ENCODE assay signal across 8 mouse cellular contexts in the genomic region with DNA sequence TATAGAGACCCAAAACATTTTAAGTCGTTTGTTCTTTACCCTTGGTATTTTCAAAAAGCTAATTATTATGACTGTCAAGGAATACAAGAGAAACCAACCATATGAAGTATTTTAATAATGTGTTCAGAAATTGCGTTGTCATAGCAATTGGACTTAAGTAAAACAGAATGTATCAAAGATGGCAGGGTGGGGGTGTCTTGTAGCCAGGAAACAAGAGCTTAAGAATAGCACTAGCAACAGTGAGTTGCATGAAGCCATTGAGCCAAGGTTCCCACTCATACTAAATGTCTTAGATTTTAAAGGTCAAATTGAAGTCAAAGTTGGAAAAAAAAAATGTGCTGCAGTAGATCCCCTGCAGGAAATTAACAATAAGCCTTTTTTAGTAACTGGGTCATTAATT. TPM values are rescaled to one million over a fixed set of nuclear protein-coding genes. Genes with fewer than 3 reads are reported as not detected.
DNase-seq lines count a peak whose midpoint lies in the region; ATAC-seq lines count a peak whose summit lies in the region.

No protein-coding gene starts in this region.

- H3K36me3 ChIP-seq in heart, embryonic 15.5 days: peaks cover 9% of the 10 kb centered on the region; the same call in 1 of the 2 replicates
- peaks cover 29% of the 10 kb centered on the region for H3K36me3 ChIP-seq in hindbrain, embryonic 10.5 days
- H3K36me3 ChIP-seq in midbrain, embryonic 10.5 days: peaks cover 34% of the 10 kb centered on the region

- no peaks in the 10 kb centered on the region for H3K9me3 ChIP-seq in heart, embryonic 15.5 days (replicated peaks)
- H3K9me3 ChIP-seq in hindbrain, embryonic 10.5 days: no peaks in the 10 kb centered on the region
- no peaks in the 10 kb centered on the region for H3K9me3 ChIP-seq in midbrain, embryonic 10.5 days (replicated peaks)

- peak overlapping the region; percentile 96; the same call in 1 of the 2 replicates for H3K9ac ChIP-seq in heart, embryonic 15.5 days

- ATAC-seq in heart, embryonic 15.5 days (replicated peaks; ENCODE audit: insufficient number of reproducible peaks, insufficient read depth, low FRiP score, low read depth): no peak

- H3K4me2 ChIP-seq in heart, embryonic 15.5 days: peak overlapping the region; percentile 66

- peak overlapping the region; percentile 84 for H3K4me3 ChIP-seq in heart, embryonic 15.5 days
- H3K4me3 ChIP-seq in hindbrain, embryonic 10.5 days: peak overlapping the region; percentile 96
- H3K4me3 ChIP-seq in midbrain, embryonic 10.5 days: peak overlapping the region; percentile 99

- 53% methylated on average over 2 of the region's 2 CpGs for WGBS in heart, embryonic 15.5 days
- 80% methylated on average over 2 of the region's 2 CpGs for WGBS in hindbrain, embryonic 10.5 days
- WGBS in midbrain, embryonic 10.5 days: 78% methylated on average over 2 of the region's 2 CpGs

- H3K27me3 ChIP-seq in heart, embryonic 15.5 days: no peaks in the 10 kb centered on the region
- no peaks in the 10 kb centered on the region for H3K27me3 ChIP-seq in hindbrain, embryonic 10.5 days (ENCODE audit: insufficient read depth, poor library complexity, severe bottlenecking)
- no peaks in the 10 kb centered on the region for H3K27me3 ChIP-seq in midbrain, embryonic 10.5 days (ENCODE audit: low read depth, poor library complexity, severe bottlenecking)

- H3K27ac ChIP-seq in heart, embryonic 15.5 days: peak overlapping the region; percentile 98
- H3K27ac ChIP-seq in hindbrain, embryonic 10.5 days: no peak overlapping the region
- peak overlapping the region; percentile 97; the same call in 1 of the 2 replicates for H3K27ac ChIP-seq in midbrain, embryonic 10.5 days (replicated peaks)

- peaks cover 63% of the 10 kb centered on the region for H3K4me1 ChIP-seq in heart, embryonic 15.5 days (replicated peaks)
- H3K4me1 ChIP-seq in hindbrain, embryonic 10.5 days (replicated peaks): peaks cover 41% of the 10 kb centered on the region
- H3K4me1 ChIP-seq in midbrain, embryonic 10.5 days: peaks cover 58% of the 10 kb centered on the region

- no peak for DNase-seq in heart, adult 18-20 months
- DNase-seq in NIH3T3 (ENCODE audit: low read depth): peak; percentile 21
- no peak for DNase-seq in hindbrain, embryonic 10.5 days (ENCODE audit: low spot score)
- no peak for DNase-seq in midbrain, embryonic 10.5 days (ENCODE audit: low spot score)
- DNase-seq in urinary bladder, postnatal 10 days (ENCODE audit: low spot score): no peak
- no peak for DNase-seq in cerebellum, adult 9-10 months
- DNase-seq in frontal cortex, postnatal 36 days (ENCODE audit: low spot score in 2 of 2): no peak

RNA-seq across cellular contexts. Expression of a gene that starts 1.5 kb away (rescaled TPM):
- 81.7 and 104 TPM in 2 replicates for polyA plus RNA-seq in heart, embryonic 15.5 days (2015; fragmentation: Nextera tagmentation; extraction: Ambion mirVana)
- 100 to 1,000 TPM; 157 to 176 TPM for total RNA-seq in heart, adult 18-20 months (2021)
- polyA plus RNA-seq in hindbrain, embryonic 10.5 days (2016; fragmentation: Nextera tagmentation; extraction: Ambion mirVana): 115 and 120 TPM in 2 replicates
- 91.7 and 116 TPM in 2 replicates for polyA plus RNA-seq in midbrain, embryonic 10.5 days (2016; fragmentation: Nextera tagmentation; extraction: Ambion mirVana)

RNA-seq across cellular contexts. Expression of a gene that starts 31.6 kb away (rescaled TPM):
- polyA plus RNA-seq in heart, embryonic 15.5 days (2015; fragmentation: Nextera tagmentation; extraction: Ambion mirVana): 34.2 and 41.2 TPM in 2 replicates
- 10 to 100 TPM; 22.7 to 24.7 TPM for total RNA-seq in heart, adult 18-20 months (2021)
- polyA plus RNA-seq in hindbrain, embryonic 10.5 days (2016; fragmentation: Nextera tagmentation; extraction: Ambion mirVana): 73.7 and 79.2 TPM in 2 replicates
- polyA plus RNA-seq in midbrain, embryonic 10.5 days (2016; fragmentation: Nextera tagmentation; extraction: Ambion mirVana): 70.2 and 70.4 TPM in 2 replicates
